Mouse (Mus musculus) liver, embryonic 15.5 days (tissue): ENCODE measurements around the gene Map2k6. TPM values are rescaled to one million over a fixed set of nuclear protein-coding genes. Genes with fewer than 3 reads are reported as not detected.

Experiments
- ATAC-seq: fragments of 200-750 bp; cut with Nextera tagmentation; 2 replicates; pipeline ENCODE4 v1.8.0; 2017; ENCODE audit warnings: moderate number of reproducible peaks, mild to moderate bottlenecking, moderate library complexity; ENCODE audit not compliant: insufficient read depth
- H3K27ac ChIP-seq: fragments of 300-500 bp; sonication (generic); replicated peaks from 2 replicates; pipeline ENCODE4 v1.5.1; 2015; ENCODE audit warnings: mild to moderate bottlenecking, inconsistent platforms
- H3K27me3 ChIP-seq: fragments of 300-500 bp; sonication (generic); 2 replicates; pipeline ENCODE4 v1.6.1; 2015; ENCODE audit warnings: mild to moderate bottlenecking, inconsistent platforms
- H3K36me3 ChIP-seq: fragments of 300-500 bp; sonication (generic); replicated peaks from 2 replicates; pipeline ENCODE4 v1.6.1; 2015; ENCODE audit warnings: moderate library complexity, mild to moderate bottlenecking, inconsistent platforms
- H3K4me1 ChIP-seq: fragments of 300-500 bp; sonication (generic); replicated peaks from 2 replicates; pipeline ENCODE4 v1.6.1; 2015; ENCODE audit warnings: inconsistent platforms
- H3K4me2 ChIP-seq: fragments of 300-500 bp; sonication (generic); 2 replicates; pipeline ENCODE4 v1.6.1; 2015; ENCODE audit warnings: moderate library complexity, mild to moderate bottlenecking, inconsistent platforms
- H3K4me3 ChIP-seq: fragments of 300-500 bp; sonication (generic); replicated peaks from 2 replicates; pipeline ENCODE4 v1.5.1; 2015; ENCODE audit warnings: mild to moderate bottlenecking, inconsistent platforms
- H3K9ac ChIP-seq: fragments of 300-500 bp; sonication (generic); 2 replicates; pipeline ENCODE4 v1.6.1; 2015; ENCODE audit warnings: moderate library complexity, mild to moderate bottlenecking, inconsistent platforms
- H3K9me3 ChIP-seq: fragments of 300-500 bp; sonication (generic); replicated peaks from 2 replicates; pipeline ENCODE4 v1.6.1; 2016; ENCODE audit warnings: inconsistent platforms
- WGBS: fragments of 180-500 bp; shearing (Covaris S2); methylation state at CpG from one replicate; pipeline ENCODE4 v1.1.7; 2015; ENCODE audit warnings: mixed read lengths; ENCODE audit not compliant: insufficient replicate concordance; 5-methylcytosine and 5-hydroxymethylcytosine counted together
- polyA plus RNA-seq: library from polyadenylated mRNA; unstranded; fragments of >200 nt; fragmentation: Nextera tagmentation; extraction: Ambion mirVana; gene quantifications from 2 replicates; pipeline ENCODE4 v1.2.1, GENCODE M21; 2015

The Map2k6 gene
- polyA plus RNA-seq, 1 experiment from 2014 or later = 4.9 TPM

GRCm38 (mm10) chr11:110451590-110451989, 52.7 kb downstream of the Map2k6 start:
- no peak overlapping the region for H3K4me2 ChIP-seq
- peak overlapping the region; percentile 63 for H3K27ac ChIP-seq
- no peak overlapping the region for H3K9ac ChIP-seq
- no peaks in the 10 kb centered on the region for H3K36me3 ChIP-seq
- no peaks in the 10 kb centered on the region for H3K27me3 ChIP-seq
- no peak overlapping the region for H3K4me3 ChIP-seq
- H3K4me1 ChIP-seq = peaks cover 61% of the 10 kb centered on the region
- ATAC-seq = peak; percentile 12; the same call in 1 of the 2 replicates
- 48% methylated on average over 7 of the region's 7 CpGs for WGBS
- H3K9me3 ChIP-seq = no peaks in the 10 kb centered on the region

GRCm38 (mm10) chr11:110453445-110454154, 54.7 kb downstream of the Map2k6 start:
- ATAC-seq = no peak

GRCm38 (mm10) chr11:110457441-110457912, 58.6 kb downstream of the Map2k6 start:
- H3K36me3 ChIP-seq = no peaks in the 10 kb centered on the region
- peak overlapping the region; percentile 40 for H3K4me2 ChIP-seq
- no peaks in the 10 kb centered on the region for H3K27me3 ChIP-seq
- H3K4me3 ChIP-seq = no peak overlapping the region
- H3K9me3 ChIP-seq = no peaks in the 10 kb centered on the region
- 27% methylated on average over 7 of the region's 7 CpGs for WGBS
- H3K27ac ChIP-seq = peak overlapping the region; percentile 67
- H3K9ac ChIP-seq = no peak overlapping the region
- peak; percentile 80 for ATAC-seq
- peaks cover 75% of the 10 kb centered on the region for H3K4me1 ChIP-seq

More at GRCm38 (mm10) chr11:110453445-110454154, 54.7 kb downstream of the Map2k6 start:
- Histone ChIP-seq H3K36me3 (no peaks in the 10 kb centered on the region), H3K27ac (no peak overlapping the region), H3K4me3 (no peak overlapping the region), H3K9ac (no peak overlapping the region), H3K9me3 (no peaks in the 10 kb centered on the region), H3K4me1 (peaks cover 69% of the 10 kb centered on the region), H3K4me2 (no peak overlapping the region), H3K27me3 (no peaks in the 10 kb centered on the region)
- 81% methylated on average over 5 of the region's 5 CpGs for WGBS

- Histone ChIP-seq H3K9me3 (no peaks in the 10 kb centered on the region), H3K27me3 (no peaks in the 10 kb centered on the region), H3K4me3 (no peak overlapping the region), H3K4me2 (no peak overlapping the region), H3K27ac (peak overlapping the region; percentile 74), H3K4me1 (peaks cover 91% of the 10 kb centered on the region), H3K9ac (no peak overlapping the region), H3K36me3 (no peaks in the 10 kb centered on the region)
- 16% methylated on average over 2 of the region's 2 CpGs for WGBS
- ATAC-seq = no peak
These were observed 61.6 kb downstream of the Map2k6 start for GRCm38 (mm10) chr11:110460480-110460879.

GRCm38 (mm10) chr11:110461560-110462331, 62.8 kb downstream of the Map2k6 start:
- no peak overlapping the region for H3K4me2 ChIP-seq
- H3K27me3 ChIP-seq = no peaks in the 10 kb centered on the region
- no peak overlapping the region for H3K4me3 ChIP-seq
- peaks cover 80% of the 10 kb centered on the region for H3K4me1 ChIP-seq
- ATAC-seq = no peak
- no peaks in the 10 kb centered on the region for H3K9me3 ChIP-seq
- peak overlapping the region; percentile 94 for H3K27ac ChIP-seq
- H3K36me3 ChIP-seq = no peaks in the 10 kb centered on the region
- WGBS = 60% methylated on average over 17 of the region's 17 CpGs
- no peak overlapping the region for H3K9ac ChIP-seq

GRCm38 (mm10) chr11:110462975-110463578, 64.2 kb downstream of the Map2k6 start:
- Histone ChIP-seq H3K27me3 (no peaks in the 10 kb centered on the region), H3K4me2 (peak overlapping the region; percentile 65), H3K4me3 (peak overlapping the region; percentile 15), H3K9me3 (no peaks in the 10 kb centered on the region), H3K4me1 (peaks cover 66% of the 10 kb centered on the region), H3K27ac (peak overlapping the region; percentile 94), H3K36me3 (no peaks in the 10 kb centered on the region), H3K9ac (peak overlapping the region; percentile 43)
- 19% methylated on average over 8 of the region's 8 CpGs for WGBS
- peak; percentile 95 for ATAC-seq

GRCm38 (mm10) chr11:110463801-110464200, 64.9 kb downstream of the Map2k6 start:
- H3K9me3 ChIP-seq = no peaks in the 10 kb centered on the region
- H3K27ac ChIP-seq = peak overlapping the region; percentile 94
- H3K36me3 ChIP-seq = no peaks in the 10 kb centered on the region
- H3K4me2 ChIP-seq = peak overlapping the region; percentile 65
- WGBS = 17% methylated on average over 9 of the region's 9 CpGs
- ATAC-seq = peak; percentile 62
- peak overlapping the region; percentile 15 for H3K4me3 ChIP-seq
- peak overlapping the region; percentile 43 for H3K9ac ChIP-seq
- no peaks in the 10 kb centered on the region for H3K27me3 ChIP-seq
- H3K4me1 ChIP-seq = peaks cover 61% of the 10 kb centered on the region

- H3K27me3 ChIP-seq = no peaks in the 10 kb centered on the region
- 63% methylated on average over 2 of the region's 2 CpGs for WGBS
- no peak overlapping the region for H3K9ac ChIP-seq
These were observed 70.1 kb downstream of the Map2k6 start for GRCm38 (mm10) chr11:110469054-110469453.

GRCm38 (mm10) chr11:110470561-110471273, 71.8 kb downstream of the Map2k6 start:
- no peak overlapping the region for H3K27ac ChIP-seq
- no peak overlapping the region for H3K4me3 ChIP-seq
- no peak overlapping the region for H3K9ac ChIP-seq
- H3K27me3 ChIP-seq = no peaks in the 10 kb centered on the region
- no peak overlapping the region for H3K4me2 ChIP-seq
- no peak for ATAC-seq
- H3K9me3 ChIP-seq = no peaks in the 10 kb centered on the region
- peaks cover 17% of the 10 kb centered on the region for H3K4me1 ChIP-seq
- H3K36me3 ChIP-seq = no peaks in the 10 kb centered on the region
- 66% methylated on average over 8 of the region's 8 CpGs for WGBS

More at GRCm38 (mm10) chr11:110469054-110469453, 70.1 kb downstream of the Map2k6 start:
- no peak overlapping the region for H3K4me2 ChIP-seq
- no peak for ATAC-seq
- no peaks in the 10 kb centered on the region for H3K9me3 ChIP-seq
- H3K4me1 ChIP-seq = peaks cover 14% of the 10 kb centered on the region
- H3K27ac ChIP-seq = no peak overlapping the region
- H3K36me3 ChIP-seq = no peaks in the 10 kb centered on the region
- no peak overlapping the region for H3K4me3 ChIP-seq

GRCm38 (mm10) chr11:110471362-110471761, 72.4 kb downstream of the Map2k6 start:
- Histone ChIP-seq H3K27me3 (no peaks in the 10 kb centered on the region), H3K36me3 (no peaks in the 10 kb centered on the region), H3K9me3 (no peaks in the 10 kb centered on the region), H3K27ac (no peak overlapping the region), H3K4me2 (no peak overlapping the region), H3K4me1 (peaks cover 23% of the 10 kb centered on the region), H3K4me3 (no peak overlapping the region), H3K9ac (no peak overlapping the region)
- ATAC-seq = no peak
- 65% methylated on average over 2 of the region's 2 CpGs for WGBS
